Mouse (Mus musculus) forebrain, embryonic 10.5 days (tissue): ENCODE measurements at regions not wholly inside any gene's neighbourhood (a gene's known extent, or its start where the extent isn't known, plus 50 kb on each side); places are given as distances from the start of the nearest gene placed in this dataset.

ENCODE experiments used
- DNase-seq: peaks from one replicate; pipeline ENCODE4 v3.0.0-alpha.2; 2017; ENCODE audit warnings: low spot score; ENCODE audit errors: extremely low spot score
- H3K27ac ChIP-seq: fragments of 300-500 bp; sonication (generic); 2 replicates; pipeline ENCODE4 v1.5.1; 2016; ENCODE audit warnings: mild to moderate bottlenecking
- H3K27me3 ChIP-seq: fragments of 300-500 bp; sonication (generic); 2 replicates; pipeline ENCODE4 v1.6.1; 2016; ENCODE audit warnings: mild to moderate bottlenecking; ENCODE audit not compliant: poor library complexity, severe bottlenecking
- H3K36me3 ChIP-seq: fragments of 300-500 bp; sonication (generic); replicated peaks from 2 replicates; pipeline ENCODE4 v1.6.1; 2016; ENCODE audit warnings: mild to moderate bottlenecking, moderate library complexity
- H3K4me1 ChIP-seq: fragments of 300-500 bp; sonication (generic); 2 replicates; pipeline ENCODE4 v1.6.1; 2016
- H3K4me3 ChIP-seq: fragments of 300-500 bp; sonication (generic); 2 replicates; pipeline ENCODE4 v1.5.1; 2016; ENCODE audit warnings: mild to moderate bottlenecking, moderate library complexity
- H3K9me3 ChIP-seq: fragments of 300-500 bp; sonication (generic); 2 replicates; pipeline ENCODE4 v1.6.1; 2016; ENCODE audit warnings: mild to moderate bottlenecking, moderate library complexity
- WGBS: fragments of 180-500 bp; shearing (Covaris S2); methylation state at CpG from one replicate; pipeline ENCODE4 v1.1.7; 2016; 5-methylcytosine and 5-hydroxymethylcytosine counted together

DNA sequence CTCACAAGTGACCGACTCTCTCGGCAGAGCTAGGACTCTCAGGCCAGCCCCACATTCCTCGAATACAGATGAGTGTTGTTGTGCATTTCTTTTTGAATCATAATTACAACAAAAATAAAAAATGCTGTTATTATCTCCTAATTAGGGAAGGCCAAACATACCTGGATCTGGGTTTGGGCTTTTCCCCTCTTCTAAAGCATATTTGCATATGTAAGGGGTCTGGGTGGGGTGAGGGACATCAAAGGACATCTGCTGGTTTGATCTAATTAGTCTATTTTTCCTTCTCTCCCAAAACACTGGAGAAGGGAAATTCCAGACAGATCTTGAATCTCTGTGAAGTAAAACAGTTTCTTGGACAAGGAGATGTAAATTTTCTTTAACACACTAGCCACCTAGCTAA, 85.3 kb downstream of the Tfap2a start:
- Histone ChIP-seq H3K27me3 (peaks cover 41% of the 10 kb centered on the region), H3K9me3 (no peaks in the 10 kb centered on the region), H3K4me3 (no peak overlapping the region), H3K36me3 (no peaks in the 10 kb centered on the region), H3K4me1 (peaks cover 28% of the 10 kb centered on the region), H3K27ac (no peak overlapping the region)
- 71% methylated on average over 3 of the region's 3 CpGs for WGBS
- no peak for DNase-seq

DNA sequence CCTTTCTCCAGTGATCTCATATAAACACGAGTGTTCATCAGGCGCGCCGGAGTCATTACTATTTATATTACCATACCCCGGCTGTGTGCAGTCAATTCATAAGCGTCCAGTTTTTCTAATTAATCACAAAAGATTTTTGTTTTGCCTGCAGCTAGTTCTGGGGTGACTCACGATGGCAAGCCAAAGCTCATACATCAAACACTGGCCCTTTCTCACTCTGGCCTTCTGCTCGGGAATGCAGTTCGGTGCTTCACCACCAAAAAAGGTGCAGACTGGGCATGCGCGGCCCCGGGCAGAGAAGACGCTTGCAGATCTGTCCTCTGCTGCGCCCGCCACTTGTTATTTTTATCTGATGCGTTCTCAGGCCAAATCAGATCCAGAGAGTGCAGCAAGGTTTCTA, 87.1 kb downstream of the Tfap2a start:
- peaks cover 41% of the 10 kb centered on the region for H3K27me3 ChIP-seq
- H3K27ac ChIP-seq: no peak overlapping the region
- no peaks in the 10 kb centered on the region for H3K9me3 ChIP-seq
- H3K4me3 ChIP-seq: no peak overlapping the region
- DNase-seq: peak; percentile 64
- WGBS: 49% methylated on average over 16 of the region's 16 CpGs
- peaks cover 28% of the 10 kb centered on the region for H3K4me1 ChIP-seq
- no peaks in the 10 kb centered on the region for H3K36me3 ChIP-seq

DNA sequence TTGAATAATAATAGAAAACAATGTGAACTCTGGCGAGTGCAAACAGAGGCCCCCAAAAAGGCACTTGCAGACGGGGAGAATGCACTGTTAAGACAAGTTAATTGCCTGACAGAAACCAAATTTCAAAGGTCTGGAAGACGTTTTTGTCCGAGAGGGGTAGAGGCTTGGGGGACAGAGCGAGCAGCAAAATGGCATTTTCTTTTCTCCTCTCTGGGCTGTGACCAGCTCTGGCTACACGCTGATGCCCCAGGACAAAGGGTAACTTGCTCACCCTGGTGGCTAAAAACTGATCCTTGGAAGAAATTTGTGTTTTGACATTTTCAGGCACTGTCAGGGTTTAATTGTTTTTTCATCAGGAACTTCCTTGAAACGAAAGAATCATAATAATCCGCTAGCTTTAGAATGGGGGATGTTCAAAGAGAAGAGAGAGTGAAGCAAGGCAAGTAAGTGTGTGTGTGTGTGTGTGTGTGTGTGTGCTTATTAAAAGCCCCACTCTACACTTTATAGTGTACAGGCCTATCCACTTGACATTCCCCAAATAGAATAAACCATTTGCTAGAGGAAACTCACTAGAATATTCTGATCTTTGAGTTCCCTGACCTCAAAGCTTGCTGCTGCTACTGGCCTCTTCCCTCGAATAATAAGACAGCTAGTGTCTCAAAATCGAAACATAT, 88.0 kb downstream of the Tfap2a start:
- Histone ChIP-seq H3K36me3 (no peaks in the 10 kb centered on the region), H3K9me3 (no peaks in the 10 kb centered on the region), H3K4me1 (peaks cover 28% of the 10 kb centered on the region), H3K27ac (0 out of 2 replicates have a peak overlapping the region, but pooled peaks have one; percentile 35), H3K27me3 (peaks cover 41% of the 10 kb centered on the region), H3K4me3 (peak overlapping the region; percentile 33)
- DNase-seq: peak; percentile 33
- WGBS: 16% methylated on average over 10 of the region's 10 CpGs

DNA sequence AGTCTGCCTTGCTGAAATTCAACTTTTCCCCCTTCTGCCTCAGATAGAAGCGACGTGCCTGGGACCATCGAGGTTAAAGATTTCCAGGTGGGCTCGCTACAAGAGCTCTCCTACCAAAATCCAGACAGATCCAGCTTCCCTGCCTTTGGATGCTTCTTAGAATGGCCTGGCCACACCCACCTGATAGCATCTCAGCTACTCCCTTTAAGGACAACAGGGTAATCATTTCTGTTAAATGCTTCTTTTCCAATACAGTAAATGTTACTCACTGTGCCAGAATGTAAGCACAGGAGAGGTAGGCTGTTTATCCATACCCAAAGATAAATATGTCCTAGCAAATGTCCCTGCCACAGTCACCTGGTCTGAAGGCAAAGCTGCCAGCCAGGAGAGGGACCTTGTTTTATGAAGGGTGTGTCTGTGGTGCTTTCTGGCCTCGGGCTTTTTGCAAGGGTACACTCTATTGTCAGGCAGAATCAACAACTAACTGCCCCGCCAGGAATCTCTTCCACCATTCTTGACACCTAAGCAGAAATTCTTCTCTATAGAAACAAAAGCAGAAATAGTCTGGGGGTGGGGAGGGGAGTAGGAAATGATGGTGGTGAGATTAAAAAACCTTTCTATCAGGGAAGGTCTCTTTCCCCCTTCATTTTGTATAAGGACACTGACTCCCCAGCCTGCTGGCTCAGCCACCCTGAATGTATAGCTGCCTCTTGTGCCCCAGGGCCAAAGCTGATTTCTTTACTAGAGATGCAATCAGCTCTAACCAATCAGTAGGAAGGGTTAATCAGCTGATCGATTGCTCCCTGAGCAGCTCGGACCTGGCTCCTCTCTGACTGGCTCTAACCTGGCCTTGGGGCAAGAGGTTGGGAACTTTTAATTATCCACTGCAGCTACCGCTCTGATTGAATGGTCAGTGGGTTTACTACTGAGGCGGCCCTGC, 88.8 kb downstream of the Tfap2a start:
- Histone ChIP-seq H3K4me1 (peaks cover 28% of the 10 kb centered on the region), H3K36me3 (no peaks in the 10 kb centered on the region), H3K4me3 (peak overlapping the region; percentile 33), H3K9me3 (no peaks in the 10 kb centered on the region), H3K27me3 (peaks cover 39% of the 10 kb centered on the region), H3K27ac (0 out of 2 replicates have a peak overlapping the region, but pooled peaks have one; percentile 35)
- DNase-seq: no peak
- 21% methylated on average over 10 of the region's 10 CpGs for WGBS

DNA sequence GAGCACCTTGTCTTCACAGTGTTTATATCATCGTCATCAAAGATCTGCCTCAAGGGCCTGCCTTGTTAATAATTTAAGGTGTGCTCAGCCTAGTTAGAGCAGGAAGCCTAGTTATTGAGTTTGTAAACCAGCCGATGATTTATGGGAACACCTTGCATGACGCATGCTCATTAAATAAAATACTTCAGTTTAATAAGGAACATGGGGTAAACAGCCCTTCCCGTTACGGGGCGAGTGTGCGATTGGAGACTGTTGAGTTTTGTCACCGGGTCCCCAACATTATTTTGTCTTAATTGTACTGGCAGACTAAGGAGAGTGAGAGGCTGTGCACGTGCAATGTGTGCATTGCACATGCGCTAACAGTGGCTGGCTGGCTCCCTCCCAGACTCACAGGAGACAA, 92.0 kb downstream of the Tfap2a start:
- no peaks in the 10 kb centered on the region for H3K9me3 ChIP-seq
- WGBS: 90% methylated on average over 10 of the region's 10 CpGs
- no peak overlapping the region for H3K27ac ChIP-seq
- H3K4me3 ChIP-seq: no peak overlapping the region
- H3K27me3 ChIP-seq: peaks cover 18% of the 10 kb centered on the region
- peaks cover 28% of the 10 kb centered on the region for H3K4me1 ChIP-seq
- DNase-seq: no peak
- no peaks in the 10 kb centered on the region for H3K36me3 ChIP-seq

DNA sequence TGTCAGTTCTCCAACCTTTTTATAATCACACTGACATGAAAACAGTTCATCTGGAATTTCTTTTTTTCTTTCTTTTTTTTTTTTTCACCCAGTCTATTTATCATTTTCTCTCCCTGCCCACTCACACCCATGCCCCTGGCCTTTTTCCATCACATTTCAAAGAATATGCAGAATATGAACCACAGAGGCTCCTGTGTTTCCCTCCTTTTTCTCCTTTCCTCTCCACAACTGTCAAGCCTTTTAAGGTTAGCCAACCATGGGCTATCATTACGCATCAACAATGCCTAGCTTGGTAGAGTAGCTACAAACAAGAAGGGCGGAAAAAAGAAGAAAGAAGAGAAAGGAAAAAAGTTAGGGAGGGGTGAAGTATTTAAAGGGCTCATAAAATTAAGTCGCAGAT, 92.5 kb downstream of the Tfap2a start:
- no peaks in the 10 kb centered on the region for H3K36me3 ChIP-seq
- H3K27me3 ChIP-seq: peaks cover 15% of the 10 kb centered on the region
- no peak overlapping the region for H3K4me3 ChIP-seq
- H3K9me3 ChIP-seq: no peaks in the 10 kb centered on the region
- WGBS: 71% methylated on average over 3 of the region's 3 CpGs
- DNase-seq: no peak
- H3K4me1 ChIP-seq: peaks cover 23% of the 10 kb centered on the region
- no peak overlapping the region for H3K27ac ChIP-seq

DNA sequence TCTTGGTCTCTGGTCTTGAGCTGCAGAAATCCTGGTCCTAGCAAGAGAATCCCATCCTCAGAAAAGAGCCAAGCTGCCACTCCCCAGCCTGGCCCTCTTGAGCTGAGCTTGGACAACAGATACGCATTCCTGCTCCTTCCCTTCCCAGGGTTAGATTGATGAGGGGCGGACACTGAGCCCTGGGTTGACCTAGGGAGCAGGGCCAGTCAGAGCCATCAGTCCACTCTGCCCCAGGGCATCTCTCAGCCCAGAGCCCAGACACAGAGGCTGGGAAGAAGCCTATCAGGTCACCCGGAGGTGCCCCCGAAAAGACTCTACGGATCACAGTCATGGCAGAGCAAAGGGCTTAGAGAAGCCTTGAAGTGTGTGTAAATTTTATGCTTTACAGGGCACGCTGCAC, 95.2 kb downstream of the Tfap2a start:
- H3K27me3 ChIP-seq: no peaks in the 10 kb centered on the region
- no peak overlapping the region for H3K4me3 ChIP-seq
- H3K27ac ChIP-seq: no peak overlapping the region
- peaks cover 7% of the 10 kb centered on the region; the same call in 1 of the 2 replicates for H3K4me1 ChIP-seq
- 61% methylated on average over 6 of the region's 6 CpGs for WGBS
- DNase-seq: no peak
- no peaks in the 10 kb centered on the region for H3K9me3 ChIP-seq
- H3K36me3 ChIP-seq: no peaks in the 10 kb centered on the region

DNA sequence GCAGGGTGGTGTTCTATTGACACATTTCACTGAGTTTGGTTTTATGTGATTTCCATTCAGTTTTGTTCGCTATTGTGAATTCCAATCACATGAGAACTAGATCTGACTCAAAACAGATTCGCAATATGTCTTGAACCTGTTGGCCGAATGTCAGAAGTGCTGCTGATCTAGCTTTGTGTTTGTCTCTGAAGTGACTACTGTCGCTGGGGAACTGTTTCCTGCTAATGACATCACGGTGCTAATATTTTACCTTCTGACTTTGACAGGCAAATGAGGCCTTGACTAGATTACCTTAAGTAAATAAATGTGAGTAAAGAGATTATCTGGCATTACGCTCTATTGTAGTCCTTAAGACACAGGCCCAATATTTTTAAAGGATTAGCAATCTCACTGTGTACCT, 100.9 kb downstream of the Tfap2a start:
- 87% methylated on average over 6 of the region's 6 CpGs for WGBS
- Histone ChIP-seq H3K4me1 (0 out of 2 replicates have a peak, but pooled peaks cover 3% of the 10 kb centered on the region), H3K36me3 (no peaks in the 10 kb centered on the region), H3K27me3 (no peaks in the 10 kb centered on the region), H3K27ac (no peak overlapping the region), H3K9me3 (no peaks in the 10 kb centered on the region), H3K4me3 (no peak overlapping the region)
- no peak for DNase-seq

DNA sequence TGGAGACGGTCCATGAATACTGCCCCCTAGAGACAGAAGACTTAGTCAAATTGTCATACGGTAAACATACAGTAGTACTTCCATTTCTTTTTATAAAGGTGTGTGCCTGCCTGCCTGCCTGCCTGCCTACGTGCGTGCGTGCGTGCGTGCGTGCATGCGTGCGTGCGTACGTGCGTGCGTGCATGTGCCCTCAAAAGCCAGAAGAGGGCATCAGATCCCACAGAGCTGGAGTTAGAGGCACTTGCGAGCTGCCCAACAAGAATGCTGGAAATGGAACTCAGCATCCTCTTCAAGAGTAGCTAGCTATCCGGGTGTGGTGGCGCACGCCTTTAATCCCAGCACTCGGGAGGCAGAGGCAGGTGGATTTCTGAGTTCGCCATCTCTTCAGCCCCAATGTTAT, 120.3 kb downstream of the Tfap2a start:
- no peak for DNase-seq
- Histone ChIP-seq H3K36me3 (no peaks in the 10 kb centered on the region), H3K4me1 (no peaks in the 10 kb centered on the region), H3K27me3 (no peaks in the 10 kb centered on the region), H3K9me3 (peaks cover 4% of the 10 kb centered on the region; the same call in 1 of the 2 replicates), H3K4me3 (no peak overlapping the region), H3K27ac (no peak overlapping the region)
- 97% methylated on average over 20 of the region's 20 CpGs for WGBS

DNA sequence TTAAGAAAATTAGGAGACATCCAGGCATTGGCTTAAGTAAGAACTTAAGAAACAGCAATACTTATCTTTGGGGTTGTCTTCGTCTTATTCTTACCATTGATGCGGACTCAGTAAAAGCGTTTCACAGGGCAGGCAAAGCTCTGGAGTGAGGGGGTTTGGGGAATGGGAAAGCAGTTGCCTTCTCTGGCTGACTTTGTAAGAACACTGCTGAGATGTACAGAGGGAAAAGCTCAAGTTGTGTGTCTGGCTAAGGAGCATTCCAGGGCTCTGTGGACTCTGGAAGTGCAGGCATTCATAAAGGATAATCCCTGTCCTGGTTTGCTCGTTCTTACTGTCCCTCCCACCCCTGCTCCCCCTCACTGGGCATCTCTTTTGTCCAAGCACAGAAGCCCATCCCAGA, 129.7 kb downstream of the Tfap2a start:
- no peaks in the 10 kb centered on the region for H3K27me3 ChIP-seq
- H3K36me3 ChIP-seq: no peaks in the 10 kb centered on the region
- 50% methylated on average over 4 of the region's 4 CpGs for WGBS
- DNase-seq: no peak
- H3K4me1 ChIP-seq: peaks cover 25% of the 10 kb centered on the region
- no peak overlapping the region for H3K4me3 ChIP-seq
- no peaks in the 10 kb centered on the region for H3K9me3 ChIP-seq
- no peak overlapping the region for H3K27ac ChIP-seq

DNA sequence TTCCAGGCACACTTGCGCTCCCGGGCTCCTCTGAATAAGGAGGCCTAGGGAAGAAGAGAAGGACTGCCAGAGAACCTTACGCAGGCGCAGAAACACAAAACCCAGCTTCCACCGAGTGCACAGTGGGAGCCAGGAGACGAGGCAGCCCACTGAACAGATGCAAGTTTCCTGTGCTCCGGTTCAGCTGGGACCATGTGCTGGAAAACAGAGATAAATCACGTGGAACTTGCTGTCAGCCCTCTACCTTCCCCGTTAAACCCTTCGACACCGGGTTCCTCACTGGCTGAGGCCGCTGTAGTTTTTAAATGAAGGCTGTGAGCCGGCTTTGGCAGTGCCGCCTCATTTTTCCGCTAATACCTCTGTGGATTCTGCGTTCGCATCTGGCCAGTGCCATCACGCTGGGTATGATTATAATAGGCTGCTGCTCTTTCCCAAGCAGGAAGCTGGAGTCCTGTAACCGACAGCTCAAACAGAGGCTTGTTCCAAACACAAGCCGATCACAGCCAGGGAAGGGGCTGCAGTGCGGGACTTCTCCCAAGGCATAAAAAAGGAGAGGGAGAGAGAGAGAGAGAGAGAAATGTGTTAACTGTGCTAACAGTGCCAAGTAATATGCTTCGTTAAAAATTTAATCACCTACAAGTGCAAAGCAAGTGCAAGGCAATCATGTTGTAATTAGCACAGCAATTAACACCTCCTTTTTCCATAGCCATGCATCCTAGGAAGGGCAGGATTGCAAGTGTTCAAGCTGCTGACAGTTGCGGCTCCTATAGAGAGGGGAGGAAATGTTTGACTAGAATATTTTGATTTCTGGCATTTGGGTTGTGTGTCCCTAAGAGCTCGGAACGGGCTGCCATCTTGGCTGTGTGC, 131.5 kb downstream of the Tfap2a start:
- Histone ChIP-seq H3K36me3 (no peaks in the 10 kb centered on the region), H3K4me3 (peak overlapping the region; percentile 28), H3K27me3 (no peaks in the 10 kb centered on the region), H3K27ac (peak overlapping the region; percentile 59), H3K4me1 (peaks cover 25% of the 10 kb centered on the region), H3K9me3 (no peaks in the 10 kb centered on the region)
- 55% methylated on average over 25 of the region's 25 CpGs for WGBS
- DNase-seq: peak; percentile 44

DNA sequence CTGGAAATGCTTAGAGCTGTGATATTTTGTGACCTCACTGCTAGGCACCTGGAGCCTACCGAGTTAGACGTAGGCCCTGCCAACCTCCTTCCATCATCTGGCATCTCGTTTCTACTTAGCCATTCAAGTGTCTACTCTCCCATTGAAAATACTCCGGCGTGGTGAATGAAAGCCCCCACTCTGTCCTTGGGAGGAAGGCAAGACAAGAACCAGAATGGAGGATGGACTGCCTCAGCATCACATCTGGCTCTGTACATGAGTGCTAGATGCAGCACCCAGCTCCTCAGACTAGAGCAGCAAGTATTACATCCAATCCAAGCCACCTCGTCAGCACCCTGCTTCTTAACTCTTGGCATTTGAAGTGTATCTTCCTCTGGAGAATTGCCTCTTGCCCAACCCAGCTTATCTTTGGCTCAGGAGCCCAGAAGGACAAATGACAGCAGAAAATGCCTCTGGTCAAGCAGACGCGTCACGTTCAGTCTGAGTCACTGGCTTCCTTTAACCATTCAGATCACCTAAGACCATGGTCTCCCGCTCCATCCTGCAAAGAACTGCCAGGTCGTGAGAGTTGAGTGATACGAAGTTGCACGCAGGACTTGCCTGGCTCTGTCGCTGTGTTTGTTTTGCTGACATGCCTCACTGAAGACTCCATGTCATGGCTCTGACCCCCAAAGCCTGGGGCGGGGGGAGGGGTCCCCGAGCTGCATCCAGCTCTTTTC, 132.3 kb downstream of the Tfap2a start:
- H3K27ac ChIP-seq: peak overlapping the region; percentile 59
- 67% methylated on average over 16 of the region's 16 CpGs for WGBS

More for the DNA sequence above, 132.3 kb downstream of the Tfap2a start:
- H3K9me3 ChIP-seq: no peaks in the 10 kb centered on the region
- DNase-seq: no peak
- no peaks in the 10 kb centered on the region for H3K36me3 ChIP-seq
- H3K27me3 ChIP-seq: no peaks in the 10 kb centered on the region
- H3K4me3 ChIP-seq: peak overlapping the region; percentile 28; the same call in 1 of the 2 replicates
- peaks cover 25% of the 10 kb centered on the region for H3K4me1 ChIP-seq
